Mouse (Mus musculus) erythroblast, embryonic 14.5 days (primary cell): ENCODE measurements around the gene Ubash3b. TPM values are rescaled to one million over a fixed set of nuclear protein-coding genes. Genes with fewer than 3 reads are reported as not detected.

Experiments used
- H3K27me3 ChIP-seq: 2 replicates; pipeline ENCODE4 v1.6.1; 2012; ENCODE audit warnings: inconsistent platforms; ENCODE audit not compliant: control insufficient read depth
- H3K36me3 ChIP-seq: 2 replicates; pipeline ENCODE4 v1.6.1; 2012; ENCODE audit warnings: mild to moderate bottlenecking, inconsistent platforms; ENCODE audit not compliant: control insufficient read depth
- H3K4me1 ChIP-seq: 2 replicates; pipeline ENCODE4 v1.6.1; 2012; ENCODE audit warnings: inconsistent platforms; ENCODE audit not compliant: control insufficient read depth
- H3K4me3 ChIP-seq: replicated peaks from 2 replicates; pipeline ENCODE3; 2012; ENCODE audit warnings: moderate library complexity, mild to moderate bottlenecking, inconsistent platforms
- H3K9me3 ChIP-seq: 2 replicates; pipeline ENCODE4 v1.6.1; 2012; ENCODE audit warnings: low read length, inconsistent platforms, mixed read lengths; ENCODE audit not compliant: control insufficient read depth
- GATA1 ChIP-seq: IDR thresholded peaks from 2 replicates; pipeline ENCODE4 v1.6.1; 2012; ENCODE audit warnings: low read length, inconsistent platforms, mixed read lengths
- TAL1 ChIP-seq: IDR thresholded peaks from 3 replicates; pipeline ENCODE4 v1.6.1; 2012; ENCODE audit warnings: low read length, inconsistent platforms, mixed read lengths
- polyA plus RNA-seq: library from polyadenylated mRNA; stranded (reverse); fragments of >175 nt; gene quantifications from 2 replicates; pipeline ENCODE4 v1.2.3, GENCODE M21; 2012

Gene Ubash3b
- polyA plus RNA-seq, 1 experiment = 0.07 TPM

- Histone ChIP-seq H3K9me3 (no peaks in the 10 kb centered on the region), H3K36me3 (no peaks in the 10 kb centered on the region), H3K27me3 (no peaks in the 10 kb centered on the region; the same call in 1 of the 2 replicates), H3K4me3 (no peak overlapping the region), H3K4me1 (peaks cover 23% of the 10 kb centered on the region)
- TF ChIP-seq GATA1 (no peak), TAL1 (no peak)
These were observed 47.1 kb downstream of the Ubash3b start for GRCm38 (mm10) chr9:41114367-41114766.

- TF ChIP-seq TAL1 (no peak), GATA1 (no peak)
- H3K27me3 ChIP-seq = peaks cover 26% of the 10 kb centered on the region
- no peak overlapping the region for H3K4me3 ChIP-seq
- H3K36me3 ChIP-seq = no peaks in the 10 kb centered on the region
- no peaks in the 10 kb centered on the region for H3K9me3 ChIP-seq
- no peaks in the 10 kb centered on the region; the same call in 1 of the 2 replicates for H3K4me1 ChIP-seq
These were observed 51.7 kb downstream of the Ubash3b start for GRCm38 (mm10) chr9:41109749-41110148.

- Histone ChIP-seq H3K27me3 (peaks cover 26% of the 10 kb centered on the region), H3K36me3 (no peaks in the 10 kb centered on the region), H3K4me3 (no peak overlapping the region), H3K4me1 (no peaks in the 10 kb centered on the region; the same call in 1 of the 2 replicates), H3K9me3 (no peaks in the 10 kb centered on the region)
- TF ChIP-seq TAL1 (no peak), GATA1 (no peak)
These were observed 52.9 kb downstream of the Ubash3b start for GRCm38 (mm10) chr9:41108324-41109180.

- Histone ChIP-seq H3K4me3 (no peak overlapping the region), H3K9me3 (no peaks in the 10 kb centered on the region), H3K27me3 (peaks cover 26% of the 10 kb centered on the region), H3K36me3 (no peaks in the 10 kb centered on the region), H3K4me1 (peaks cover 3% of the 10 kb centered on the region; the same call in 1 of the 2 replicates)
- TF ChIP-seq TAL1 = no peak
- no peak for TF ChIP-seq GATA1
These were observed 56.3 kb downstream of the Ubash3b start for GRCm38 (mm10) chr9:41105201-41105643.

- no peaks in the 10 kb centered on the region for H3K36me3 ChIP-seq
- H3K4me3 ChIP-seq = no peak overlapping the region
- H3K4me1 ChIP-seq = peaks cover 3% of the 10 kb centered on the region; the same call in 1 of the 2 replicates
- H3K27me3 ChIP-seq = peaks cover 26% of the 10 kb centered on the region
- TF ChIP-seq GATA1 (no peak), TAL1 (no peak)
- no peaks in the 10 kb centered on the region for H3K9me3 ChIP-seq
These were observed 57.8 kb downstream of the Ubash3b start for GRCm38 (mm10) chr9:41103722-41104121.

GRCm38 (mm10) chr9:41102613-41103012, 58.9 kb downstream of the Ubash3b start:
- no peaks in the 10 kb centered on the region for H3K36me3 ChIP-seq
- H3K9me3 ChIP-seq = no peaks in the 10 kb centered on the region
- peaks cover 20% of the 10 kb centered on the region for H3K27me3 ChIP-seq
- no peak overlapping the region for H3K4me3 ChIP-seq
- H3K4me1 ChIP-seq = peaks cover 3% of the 10 kb centered on the region; the same call in 1 of the 2 replicates
- TF ChIP-seq TAL1 = no peak
- no peak for TF ChIP-seq GATA1

- Histone ChIP-seq H3K27me3 (no peaks in the 10 kb centered on the region), H3K4me1 (peaks cover 3% of the 10 kb centered on the region; the same call in 1 of the 2 replicates), H3K4me3 (no peak overlapping the region), H3K36me3 (no peaks in the 10 kb centered on the region), H3K9me3 (no peaks in the 10 kb centered on the region)
- TF ChIP-seq TAL1 (no peak), GATA1 (no peak)
These were observed 61.6 kb downstream of the Ubash3b start for GRCm38 (mm10) chr9:41099897-41100296.

- Histone ChIP-seq H3K27me3 (no peaks in the 10 kb centered on the region), H3K4me1 (peaks cover 3% of the 10 kb centered on the region; the same call in 1 of the 2 replicates), H3K4me3 (no peak overlapping the region), H3K9me3 (no peaks in the 10 kb centered on the region), H3K36me3 (no peaks in the 10 kb centered on the region)
- no peak for TF ChIP-seq GATA1
- TF ChIP-seq TAL1 = no peak
These were observed 62.4 kb downstream of the Ubash3b start for GRCm38 (mm10) chr9:41099067-41099466.

GRCm38 (mm10) chr9:41098065-41098464, 63.4 kb downstream of the Ubash3b start:
- Histone ChIP-seq H3K4me1 (peaks cover 3% of the 10 kb centered on the region; the same call in 1 of the 2 replicates), H3K36me3 (no peaks in the 10 kb centered on the region), H3K4me3 (no peak overlapping the region), H3K9me3 (no peaks in the 10 kb centered on the region), H3K27me3 (no peaks in the 10 kb centered on the region)
- TF ChIP-seq TAL1 (no peak), GATA1 (no peak)
